Mouse (Mus musculus): ENCODE measurements at regions not wholly inside any gene's neighbourhood (a gene's known extent, or its start where the extent isn't known, plus 50 kb on each side); places are given as distances from the start of the nearest gene placed in this dataset.

GRCm38 (mm10) chr13:28826284-28826683 lies 127.2 kb downstream of the Sox4 start:
- Histone ChIP-seq H3K9me3 (replicated peaks; ENCODE audit: insufficient read depth, low read length) (no peaks in the 10 kb centered on the region), H3K9ac (ENCODE audit: control insufficient read depth, low read depth, low read length, poor library complexity, severe bottlenecking) (no peak overlapping the region), H3K27ac (ENCODE audit: control insufficient read depth, low read depth, low read length) (no peak overlapping the region), H3K4me3 (ENCODE audit: control insufficient read depth in 1 of 2, insufficient read depth in 1 of 2, low read depth in 2 of 2, low read length in 2 of 2) (no peak overlapping the region), H3K27me3 (ENCODE audit: control insufficient read depth in 1 of 2, insufficient read depth in 2 of 2, low read length in 2 of 2) (no peaks in the 10 kb centered on the region), H3K79me2 (ENCODE audit: control insufficient read depth, insufficient read depth, low read length, poor library complexity) (no peaks in the 10 kb centered on the region), H3K4me1 (ENCODE audit: control insufficient read depth in 1 of 2, insufficient read depth in 2 of 2, low read length in 2 of 2) (no peaks in the 10 kb centered on the region), H3K36me3 (ENCODE audit: control insufficient read depth in 1 of 2, insufficient read depth in 2 of 2, low read length in 2 of 2) (no peaks in the 10 kb centered on the region)
- no peak for DNase-seq (ENCODE audit: low read depth, low spot score)
- no peak for TF ChIP-seq MYB (IDR thresholded peaks at IDR 0.05; ENCODE audit: low read depth, low read length)
- no peak for TF ChIP-seq SMC3 (IDR thresholded peaks at IDR 0.05; ENCODE audit: low read depth, low read length)
- TF ChIP-seq ELF1 (IDR thresholded peaks at IDR 0.05; ENCODE audit: low read depth, low read length): no peak
- no peak for TF ChIP-seq MAX (IDR thresholded peaks at IDR 0.05; ENCODE audit: low read length)
- TF ChIP-seq GABPA (IDR thresholded peaks at IDR 0.05; ENCODE audit: low read depth, low read length): no peak
- no peak for TF ChIP-seq TAL1 (IDR thresholded peaks at IDR 0.05; ENCODE audit: low read length)
- TF ChIP-seq NELFE (IDR thresholded peaks at IDR 0.05; ENCODE audit: low read depth, low read length): no peak
- TF ChIP-seq ZNF384 (IDR thresholded peaks at IDR 0.05; ENCODE audit: low read depth, low read length): no peak
- TF ChIP-seq TBP (IDR thresholded peaks at IDR 0.05; ENCODE audit: low read depth, low read length): no peak
- TF ChIP-seq ETS1 (IDR thresholded peaks at IDR 0.05; ENCODE audit: low read depth, low read length): no peak
- no peak for TF ChIP-seq POLR2AphosphoS2 (IDR thresholded peaks at IDR 0.05; ENCODE audit: low read length)
- TF ChIP-seq USF2 (IDR thresholded peaks at IDR 0.05; ENCODE audit: borderline replicate concordance in 1 of 2, insufficient read depth in 1 of 2, low read depth in 1 of 2, low read length in 2 of 2): no peak
- TF ChIP-seq EP300 (IDR thresholded peaks at IDR 0.05; ENCODE audit: low read depth in 1 of 2, low read length in 2 of 2): no peak
- TF ChIP-seq USF1 (IDR thresholded peaks at IDR 0.05; ENCODE audit: low read depth, low read length): no peak
- TF ChIP-seq ZC3H11A (IDR thresholded peaks at IDR 0.05; ENCODE audit: low read depth, low read length): no peak
- no peak for TF ChIP-seq CHD2 (IDR thresholded peaks at IDR 0.05; ENCODE audit: low read length)
- TF ChIP-seq ZMIZ1 (IDR thresholded peaks at IDR 0.05; ENCODE audit: low read depth, low read length): no peak
- no peak for TF ChIP-seq NRF1 (IDR thresholded peaks at IDR 0.05; ENCODE audit: insufficient read depth, low read depth, low read length, poor library complexity, severe bottlenecking)

GRCm38 (mm10) chr13:28823985-28824384 lies 129.5 kb downstream of the Sox4 start:
- Histone ChIP-seq H3K9me3 (replicated peaks; ENCODE audit: insufficient read depth, low read length) (no peaks in the 10 kb centered on the region), H3K27ac (ENCODE audit: control insufficient read depth, low read depth, low read length) (no peak overlapping the region), H3K4me1 (ENCODE audit: control insufficient read depth in 1 of 2, insufficient read depth in 2 of 2, low read length in 2 of 2) (no peaks in the 10 kb centered on the region), H3K79me2 (ENCODE audit: control insufficient read depth, insufficient read depth, low read length, poor library complexity) (no peaks in the 10 kb centered on the region), H3K36me3 (ENCODE audit: control insufficient read depth in 1 of 2, insufficient read depth in 2 of 2, low read length in 2 of 2) (no peaks in the 10 kb centered on the region), H3K27me3 (ENCODE audit: control insufficient read depth in 1 of 2, insufficient read depth in 2 of 2, low read length in 2 of 2) (no peaks in the 10 kb centered on the region), H3K4me3 (ENCODE audit: control insufficient read depth in 1 of 2, insufficient read depth in 1 of 2, low read depth in 2 of 2, low read length in 2 of 2) (no peak overlapping the region), H3K9ac (ENCODE audit: control insufficient read depth, low read depth, low read length, poor library complexity, severe bottlenecking) (no peak overlapping the region)
- no peak for TF ChIP-seq UBTF (IDR thresholded peaks at IDR 0.05; ENCODE audit: borderline replicate concordance, insufficient read depth, low read depth, low read length)
- no peak for TF ChIP-seq MAX (IDR thresholded peaks at IDR 0.05; ENCODE audit: low read length)
- no peak for DNase-seq (ENCODE audit: low read depth, low spot score)

Measured in MEL (cell line).